Mouse (Mus musculus) lung, postnatal 10 days (tissue): ENCODE results near the gene Gm28047.
A peak's percentile ranks its signal among the peaks of the same experiment; 100 is the strongest.

ENCODE experiments used
- DNase-seq: peaks from one replicate; pipeline ENCODE4 v3.0.0; 2021

Gm28047 gene

GRCm38 (mm10) chr15:102515261-102515660, 109.6 kb downstream of the Gm28047 start:
- DNase-seq = no peak

DNA sequence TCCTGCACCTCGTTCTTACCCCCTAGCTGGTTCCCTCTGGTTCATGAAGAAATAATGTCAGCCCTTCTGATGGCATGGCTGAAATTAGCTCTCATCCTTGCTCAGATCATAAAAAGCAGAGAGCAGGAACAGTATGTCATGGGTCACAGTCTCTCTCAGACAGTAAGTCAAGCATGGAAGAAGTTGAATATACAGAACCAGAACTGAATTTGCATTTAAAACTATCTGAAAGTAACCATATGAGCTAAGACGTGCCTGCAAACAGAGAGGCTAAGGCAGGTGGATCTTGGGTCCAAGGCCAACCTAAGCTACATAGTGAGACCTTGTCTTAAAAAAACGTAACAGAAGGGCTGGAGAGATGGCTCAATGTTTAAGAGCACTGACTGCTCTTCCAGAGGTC, 111.9 kb downstream of the Gm28047 start:
- no peak for DNase-seq

GRCm38 (mm10) chr15:102512471-102512870, 112.4 kb downstream of the Gm28047 start:
- no peak for DNase-seq

GRCm38 (mm10) chr15:102512010-102512409, 112.9 kb downstream of the Gm28047 start:
- DNase-seq = no peak

DNA sequence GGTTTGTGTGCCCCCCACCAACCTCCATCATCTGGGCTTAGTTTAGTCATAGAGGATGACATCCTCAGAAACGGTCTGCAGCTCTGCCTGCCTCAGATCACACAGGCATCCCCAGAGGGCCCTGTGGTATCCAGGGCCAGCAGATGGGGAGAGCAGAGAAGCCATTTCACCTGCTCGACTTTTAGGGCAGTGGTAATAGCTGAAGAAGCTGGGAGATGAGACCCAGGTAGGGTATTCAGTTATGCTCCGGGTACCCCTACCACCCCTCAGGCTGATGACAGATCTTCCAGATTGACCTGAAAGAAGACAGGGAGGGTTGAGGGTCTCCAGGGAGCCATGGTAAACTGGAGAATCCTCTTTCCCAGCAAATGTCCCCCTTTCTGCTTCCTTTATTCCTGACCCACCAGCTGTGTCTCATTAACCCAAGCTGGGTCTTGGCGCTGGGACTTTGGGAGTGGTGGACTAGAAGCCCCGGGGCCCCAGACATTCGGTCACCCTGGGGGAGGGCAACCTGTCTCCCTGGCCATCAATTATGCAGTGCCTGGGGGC, 113.5 kb downstream of the Gm28047 start:
- no peak for DNase-seq

DNA sequence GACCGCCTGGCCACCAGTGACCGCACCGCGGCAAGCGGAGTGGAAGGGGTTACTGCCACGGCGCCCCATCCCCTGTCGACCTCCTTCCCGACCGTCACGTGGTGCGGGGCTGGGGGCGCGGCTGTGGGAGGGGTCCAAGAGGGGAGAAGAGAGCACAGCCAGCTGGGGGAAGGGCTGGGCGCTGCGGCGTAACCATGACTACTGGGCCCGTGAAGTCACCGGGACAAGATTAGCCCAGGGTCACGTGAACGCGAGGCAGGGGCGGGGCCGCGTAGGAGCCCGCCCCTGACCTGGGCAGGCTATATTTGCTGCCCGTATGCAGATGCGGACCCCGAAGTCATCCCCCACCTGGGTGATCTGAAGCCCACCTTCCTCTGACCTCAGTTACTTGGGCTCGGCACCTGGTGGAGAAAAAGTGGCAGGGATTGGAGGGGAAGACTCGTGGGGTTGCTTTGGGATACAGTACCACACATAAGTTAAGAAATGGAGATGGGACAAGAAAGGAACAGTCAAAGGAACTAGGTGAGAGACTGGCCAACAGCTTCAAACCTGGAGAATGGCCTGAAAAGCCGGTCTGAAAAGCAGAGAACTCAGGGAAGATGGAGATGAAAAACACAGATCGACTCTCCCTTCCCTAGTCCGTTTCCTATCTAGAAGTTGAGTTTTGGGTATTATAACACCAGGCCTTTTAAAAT, 114.1 kb downstream of the Gm28047 start:
- DNase-seq = peak; percentile 93

DNA sequence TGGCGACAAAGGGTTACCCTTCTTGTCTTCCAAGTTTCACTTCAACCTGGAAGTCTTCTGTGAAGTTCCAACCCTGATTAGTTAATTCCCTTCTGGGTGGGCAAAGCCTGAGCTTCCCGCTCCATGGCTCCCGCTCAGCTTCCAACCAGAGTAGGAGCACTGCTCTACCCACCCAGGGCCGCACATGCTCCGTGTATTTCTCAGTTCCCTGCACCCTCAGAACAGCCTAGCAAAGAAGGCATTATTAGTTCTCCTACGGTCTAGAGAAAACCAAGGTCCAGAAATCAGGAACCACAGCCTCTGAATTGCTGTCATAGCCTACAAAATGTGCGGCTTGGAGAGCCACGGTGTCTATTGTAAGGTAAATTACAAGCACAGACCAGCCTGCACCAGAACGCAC, 114.8 kb downstream of the Gm28047 start:
- DNase-seq = no peak

GRCm38 (mm10) chr15:102508336-102508735, 116.5 kb downstream of the Gm28047 start:
- DNase-seq = no peak

- no peak for DNase-seq
Measured at GRCm38 (mm10) chr15:102507561-102507960, 117.3 kb downstream of the Gm28047 start.

- no peak for DNase-seq
Measured at GRCm38 (mm10) chr15:102506864-102507263, 118.0 kb downstream of the Gm28047 start.

DNA sequence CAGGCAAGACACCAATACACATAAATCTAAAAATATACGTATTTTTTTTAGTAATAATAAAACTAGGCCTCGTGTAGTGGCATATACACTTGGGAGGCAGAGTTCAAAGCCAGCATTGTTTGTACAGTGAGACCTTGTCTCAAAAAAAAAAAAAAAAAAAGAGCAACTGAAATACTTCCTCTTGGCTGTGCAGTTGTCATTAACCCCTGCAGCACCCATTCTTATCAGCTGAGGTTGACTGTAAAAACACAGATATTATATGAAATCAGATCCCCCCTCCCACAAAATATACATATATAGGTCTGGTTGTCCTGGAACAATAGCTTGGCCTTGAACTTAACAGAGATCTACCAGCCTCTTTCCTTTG, 118.4 kb downstream of the Gm28047 start:
- no peak for DNase-seq

- no peak for DNase-seq
Measured at GRCm38 (mm10) chr15:102505770-102506463, 119.0 kb downstream of the Gm28047 start.

- no peak for DNase-seq
Measured at GRCm38 (mm10) chr15:102505073-102505769, 119.6 kb downstream of the Gm28047 start.

DNA sequence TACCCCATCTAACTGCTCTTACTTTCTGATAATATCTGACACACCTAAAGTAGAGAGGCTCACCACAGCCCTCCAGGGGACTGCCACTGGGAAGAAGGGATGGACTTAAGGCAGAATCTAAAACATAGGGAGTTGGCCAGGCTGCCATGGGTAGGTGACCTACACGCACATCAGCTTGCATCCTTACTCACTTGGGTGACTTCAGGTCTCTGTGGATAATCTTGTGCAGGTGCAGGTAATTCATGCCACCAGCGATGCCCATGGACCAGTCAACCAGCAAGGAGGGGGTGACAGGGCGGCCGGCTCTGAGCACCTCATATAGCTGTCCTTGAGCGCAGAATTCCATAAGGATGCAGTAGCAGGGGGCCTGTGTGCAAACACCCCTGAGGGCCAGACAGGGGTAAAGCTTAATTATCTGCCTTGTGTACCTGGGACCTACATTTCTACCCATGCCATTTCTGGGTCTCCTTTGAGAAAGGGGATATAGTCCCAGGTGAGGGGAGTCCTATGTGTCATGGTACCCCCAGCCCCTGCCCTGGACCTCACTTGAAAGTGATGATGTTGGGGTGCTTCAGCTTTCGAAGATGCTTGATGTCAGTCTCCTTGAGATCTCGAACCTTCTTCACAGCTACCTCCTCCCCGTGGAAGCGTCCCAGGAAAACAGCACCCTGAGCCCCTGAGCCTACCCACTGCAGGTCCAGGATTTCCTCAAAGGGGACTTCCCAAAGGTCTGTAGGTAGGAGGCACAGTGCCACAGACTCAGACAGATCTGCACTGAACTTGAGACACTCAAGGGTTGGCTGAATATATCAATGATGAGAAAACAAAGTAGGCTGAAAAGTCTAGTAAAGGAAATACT, 120.7 kb downstream of the Gm28047 start:
- no peak for DNase-seq

GRCm38 (mm10) chr15:102503447-102503846, 121.4 kb downstream of the Gm28047 start, which contains the start of gene Gm10337:
Gene Gm10337, plus strand, starts transcription at chr15:102503722.
- no peak for DNase-seq

DNA sequence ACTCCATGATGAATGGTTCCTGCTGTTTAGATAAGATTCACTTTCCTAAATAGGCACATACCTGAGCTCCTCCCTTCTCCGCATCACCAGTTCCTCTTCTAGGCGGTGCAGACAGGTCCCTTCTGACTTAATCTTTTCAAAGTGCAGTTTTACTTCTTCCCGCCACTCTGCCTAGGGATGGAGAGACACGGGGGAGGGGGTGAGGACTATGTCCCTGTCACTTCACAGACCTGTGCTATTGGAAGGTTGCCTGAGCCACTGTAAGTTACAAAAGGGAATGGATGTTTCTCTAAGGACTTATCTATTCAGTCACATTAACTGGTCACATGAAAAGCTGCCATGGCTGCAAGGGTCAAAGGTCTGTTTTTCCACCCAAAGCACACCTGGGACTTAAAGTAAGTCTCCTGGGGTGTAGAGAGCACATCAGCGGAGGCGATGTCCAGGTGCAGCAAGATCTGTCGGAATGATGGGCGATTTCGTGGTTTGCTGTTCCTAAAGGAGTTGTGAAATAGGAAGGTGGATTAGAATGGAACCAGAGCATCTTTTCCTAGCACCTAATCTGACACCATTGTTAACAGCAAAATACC, 122.5 kb downstream of the Gm28047 start:
- no peak for DNase-seq

GRCm38 (mm10) chr15:102501084-102501814, 123.6 kb downstream of the Gm28047 start:
- DNase-seq = no peak

DNA sequence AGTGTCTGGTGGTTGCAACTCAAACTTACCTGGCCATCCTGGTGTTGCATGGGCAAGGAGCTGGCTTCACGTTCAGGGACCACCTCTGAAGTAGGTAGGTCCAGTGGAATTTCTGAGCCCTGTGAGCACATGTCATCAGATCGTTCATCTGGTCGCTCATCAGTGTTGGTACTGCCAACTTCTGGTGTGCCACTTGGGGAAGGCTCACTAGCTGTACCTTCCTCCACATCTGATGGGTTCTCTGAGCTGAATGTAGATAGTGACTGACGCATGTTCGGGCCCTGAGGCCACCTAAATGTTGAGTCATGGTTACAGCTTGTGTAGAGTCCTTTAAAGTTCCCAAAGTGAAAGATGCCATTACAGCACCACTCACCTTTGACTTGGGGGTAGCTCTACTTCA, 124.4 kb downstream of the Gm28047 start:
- DNase-seq = no peak

- DNase-seq = no peak
Measured at GRCm38 (mm10) chr15:102499851-102500250, 125.0 kb downstream of the Gm28047 start.

DNA sequence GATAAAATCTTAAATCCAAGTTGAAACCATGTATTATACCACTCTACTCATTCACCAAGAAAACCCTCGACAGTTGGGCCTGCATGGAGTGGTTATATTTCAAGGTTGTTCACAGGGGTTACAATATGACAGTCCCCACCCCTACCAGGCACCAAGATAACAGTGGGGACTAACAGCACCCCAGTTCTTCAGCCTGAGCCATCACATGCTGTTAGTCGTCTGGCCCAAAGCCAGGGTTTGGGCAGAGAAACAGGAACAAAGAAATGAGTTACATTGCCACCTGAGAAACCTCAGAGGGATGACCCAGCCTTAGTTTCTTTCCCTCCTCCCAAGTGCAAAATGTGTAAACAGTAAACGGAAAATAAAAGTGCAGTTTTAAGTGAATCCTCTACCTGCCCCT, 125.5 kb downstream of the Gm28047 start:
- DNase-seq = no peak

DNA sequence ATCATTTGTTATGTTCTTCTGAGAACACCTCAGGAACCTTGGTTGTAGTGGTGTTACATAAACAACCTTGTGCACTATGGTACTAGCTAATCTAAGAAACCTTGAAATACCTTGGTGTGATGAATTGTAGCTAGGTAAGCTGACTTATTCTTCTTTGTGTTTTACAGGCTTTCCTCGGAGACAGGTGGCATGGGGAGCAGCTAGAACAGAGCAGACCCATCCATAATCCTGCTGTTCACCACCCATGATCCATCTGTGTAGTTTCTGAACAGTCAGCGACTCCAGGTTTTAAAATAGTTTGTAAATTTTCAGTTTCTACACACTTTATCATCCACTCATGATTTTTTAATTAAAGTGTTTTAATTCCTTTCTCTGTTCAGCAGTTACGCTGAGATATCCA, 126.5 kb downstream of the Gm28047 start:
- no peak for DNase-seq

- DNase-seq = no peak
Measured at GRCm38 (mm10) chr15:102487664-102488063, 137.2 kb downstream of the Gm28047 start.
